Comparison of ENCODE assay signal across 12 mouse cellular contexts in the genomic region with DNA sequence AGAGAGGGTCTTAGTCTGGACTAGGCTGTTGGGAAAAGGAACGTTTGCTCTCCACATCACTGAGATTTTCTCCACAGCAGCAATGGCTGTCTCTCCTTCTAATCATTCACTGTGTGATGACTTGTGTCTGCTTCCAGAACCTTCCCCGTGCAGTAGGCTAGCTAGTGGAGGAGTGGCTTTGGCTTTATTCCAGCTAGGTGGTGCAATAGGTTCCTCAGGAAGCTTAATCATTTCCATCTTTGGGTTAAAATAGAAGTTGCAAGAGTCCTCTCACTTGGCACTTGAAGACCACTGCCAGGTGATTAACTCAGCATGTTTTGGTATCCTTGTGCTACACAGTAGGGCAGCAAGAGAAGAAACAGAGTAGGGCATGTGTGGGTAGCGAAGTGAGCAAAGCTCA.
"Had no signal": no experiment of that assay in that cellular context is flagged by ENCODE, and none has a peak within 500 bp of the region (broad histone marks: within the 10 kb centered on the region; RNA-seq: fewer than 3 reads in every experiment).

No protein-coding gene starts in this region.

- H3K36me3 ChIP-seq: hindbrain, embryonic 15.5 days; limb, embryonic 10.5 days; liver, embryonic 13.5 days; midbrain, embryonic 13.5 days; stomach, embryonic 15.5 days had no signal

- H3K9me3 ChIP-seq: hindbrain, embryonic 15.5 days; limb, embryonic 10.5 days; liver, embryonic 13.5 days; midbrain, embryonic 13.5 days; stomach, embryonic 15.5 days had no signal

- H3K4me1 ChIP-seq: hindbrain, embryonic 15.5 days; limb, embryonic 10.5 days; liver, embryonic 13.5 days; midbrain, embryonic 13.5 days; stomach, embryonic 15.5 days had no signal

- H3K27ac ChIP-seq: hindbrain, embryonic 15.5 days; layer of hippocampus, adult 2 months; limb, embryonic 10.5 days; liver, embryonic 13.5 days; macrophage; midbrain, embryonic 13.5 days; stomach, embryonic 15.5 days had no signal

- DNase-seq: liver, embryonic 13.5 days; liver, postnatal 0 days; lung, postnatal 10 days; right cerebral cortex, postnatal 14 days; thymus, postnatal 36 days had no signal

- ATAC-seq: intestine, embryonic 16.5 days; liver, postnatal 0 days; midbrain, embryonic 13.5 days had no signal

- H3K4me3 ChIP-seq: hindbrain, embryonic 15.5 days; layer of hippocampus, adult 2 months; limb, embryonic 10.5 days; liver, embryonic 13.5 days; midbrain, embryonic 13.5 days; stomach, embryonic 15.5 days had no signal

- H3K4me2 ChIP-seq: hindbrain, embryonic 15.5 days; liver, embryonic 13.5 days; midbrain, embryonic 13.5 days; stomach, embryonic 15.5 days had no signal

- H3K27me3 ChIP-seq: hindbrain, embryonic 15.5 days; liver, embryonic 13.5 days; midbrain, embryonic 13.5 days; stomach, embryonic 15.5 days had no signal

- H3K9ac ChIP-seq: hindbrain, embryonic 15.5 days; liver, embryonic 13.5 days; liver, postnatal 0 days; midbrain, embryonic 13.5 days; stomach, embryonic 15.5 days had no signal
